Mouse (Mus musculus) A20 (cell line): ENCODE results near the gene Treml1.

Experiments used
- DNase-seq: peaks from one replicate; pipeline ENCODE4 v3.0.0-alpha.2; 2011; ENCODE audit warnings: low read depth, low spot score

The Treml1 gene

DNA sequence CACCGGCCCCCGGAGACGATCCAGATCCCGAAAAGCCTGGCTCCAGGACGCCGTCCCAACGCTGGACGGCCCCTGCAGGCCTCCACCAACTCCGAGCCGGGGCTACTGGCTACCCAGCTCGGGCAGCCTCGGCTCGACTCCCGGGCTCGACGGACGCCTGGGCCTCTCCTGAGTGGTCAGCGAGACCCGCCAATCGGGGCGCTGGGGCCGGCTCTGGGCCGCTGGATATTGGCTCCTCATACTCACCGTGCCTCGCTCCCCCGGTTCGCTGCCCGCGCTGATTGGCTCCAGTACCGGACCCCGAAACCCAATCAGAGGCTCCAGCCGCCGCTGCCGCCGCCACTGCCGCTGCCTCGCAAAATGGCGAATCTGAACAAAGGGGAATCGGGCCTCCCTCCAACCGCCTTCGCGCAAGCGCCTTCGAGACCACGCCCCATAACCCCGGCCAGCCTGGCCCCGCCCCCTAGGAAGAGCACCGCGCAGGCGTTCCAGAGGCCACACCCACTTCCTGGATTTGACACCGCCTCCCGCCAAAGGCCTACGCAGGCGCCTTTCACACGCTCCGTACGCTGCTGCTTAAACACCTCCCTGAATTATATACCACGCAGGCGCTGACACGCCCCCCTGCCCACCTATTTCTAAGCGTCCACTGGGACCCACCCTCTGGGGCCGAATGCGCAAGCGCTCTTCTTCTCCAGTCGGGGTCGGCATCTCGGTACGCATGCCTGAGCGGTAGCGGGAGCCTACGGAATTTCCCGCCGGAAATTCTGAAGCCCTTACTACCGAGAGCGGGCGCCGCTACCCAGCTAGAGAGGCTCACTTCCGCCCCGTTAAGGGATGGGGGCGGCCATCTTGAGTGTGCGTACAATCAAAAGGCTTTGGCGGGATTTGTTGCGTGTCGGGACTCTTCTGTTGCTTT lies 49.9 kb downstream of the Treml1 start, which contains the start of the genes Nfya and Oard1:
TSS of gene Nfya (minus strand) at position 527 of the 919 bp plus-strand sequence.
TSS of gene Oard1 (plus strand) at position 635 of the 919 bp plus-strand sequence.
- peak; percentile 100 for DNase-seq

DNA sequence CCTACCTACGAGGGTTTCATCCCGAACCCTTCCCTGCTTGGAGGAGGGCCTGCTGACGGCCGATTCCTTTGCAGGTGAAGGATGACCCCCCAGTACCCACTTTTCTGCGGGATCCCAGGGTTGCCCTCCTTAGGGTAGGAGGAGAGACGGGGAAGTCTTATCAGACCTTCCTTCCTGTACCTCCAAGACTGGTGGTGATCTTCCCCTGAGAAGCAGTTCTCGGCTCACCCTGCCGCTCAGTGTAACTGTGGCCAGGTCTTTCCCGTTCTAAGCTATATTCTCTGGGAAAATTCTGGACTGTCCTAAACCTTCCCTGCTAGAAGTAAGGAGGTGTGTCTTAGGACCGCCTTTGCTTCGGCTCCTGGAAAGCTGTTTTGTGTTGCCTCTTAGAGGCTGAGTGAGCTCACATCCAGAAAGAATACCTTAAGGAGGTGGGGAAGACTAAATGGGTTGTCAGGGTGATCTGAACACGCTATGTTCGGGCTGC lies 50.6 kb downstream of the Treml1 start:
- no peak for DNase-seq

DNA sequence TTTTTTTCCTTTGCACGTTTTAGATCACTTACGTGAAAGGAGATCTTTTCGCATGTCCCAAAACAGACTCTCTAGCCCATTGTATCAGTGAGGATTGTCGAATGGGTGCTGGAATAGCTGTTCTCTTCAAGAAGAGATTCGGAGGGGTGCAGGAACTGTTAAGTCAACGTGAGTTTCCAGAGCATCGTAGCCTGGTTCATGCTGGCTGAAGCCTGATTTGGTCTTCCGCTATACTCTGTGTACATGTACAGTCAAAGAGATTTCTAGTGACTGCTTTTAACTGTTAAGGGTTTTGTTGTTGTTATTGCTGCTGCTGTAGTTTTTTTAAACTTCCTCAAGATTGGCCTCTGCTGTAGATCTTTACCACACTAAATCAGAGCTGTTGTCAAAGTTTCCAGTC lies 51.5 kb downstream of the Treml1 start:
- DNase-seq, result no peak

DNA sequence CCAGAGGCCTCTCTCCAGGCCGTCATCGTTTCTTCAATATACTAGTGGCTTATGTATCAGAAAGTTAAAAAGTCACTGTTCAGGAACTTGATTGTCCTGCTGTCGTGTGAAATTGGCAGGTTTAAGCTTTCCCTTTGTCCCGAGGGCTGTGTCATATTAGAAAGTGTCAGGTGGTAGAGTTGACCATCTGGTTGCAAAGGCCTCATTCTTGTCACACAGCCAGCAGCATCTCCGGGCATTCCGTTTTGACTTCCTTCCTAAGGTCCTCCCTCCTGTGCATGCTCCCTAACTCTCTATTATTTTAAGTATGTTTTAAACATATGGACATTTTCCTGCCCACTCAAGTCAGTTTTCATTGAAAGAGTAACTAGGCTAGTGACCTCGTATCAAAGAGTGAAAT lies 56.3 kb downstream of the Treml1 start:
- DNase-seq, result no peak
